Mouse (Mus musculus): Measurements from ENCODE around the gene Megf11. TPM values are rescaled to one million over a fixed set of nuclear protein-coding genes. Genes with fewer than 3 reads are reported as not detected.

Gene Megf11
- polyA plus RNA-seq, 1 experiment from 2014 or later = 0.37 TPM

- Histone ChIP-seq H3K36me3 (no peaks in the 10 kb centered on the region), H3K4me1 (replicated peaks) (peaks cover 13% of the 10 kb centered on the region)
Measured at GRCm38 (mm10) chr9:64607049-64607448, 221.6 kb downstream of the Megf11 start.

GRCm38 (mm10) chr9:64609546-64609945 lies 224.1 kb downstream of the Megf11 start:
- WGBS = 42% methylated on average over 3 of the region's 3 CpGs
- peaks cover 12% of the 10 kb centered on the region; the same call in 1 of the 2 replicates for H3K27me3 ChIP-seq (replicated peaks)
- H3K4me2 ChIP-seq = no peak overlapping the region
- H3K9me3 ChIP-seq (replicated peaks) = no peaks in the 10 kb centered on the region
- no peak overlapping the region for H3K27ac ChIP-seq (ENCODE audit: poor library complexity, severe bottlenecking)
- H3K4me1 ChIP-seq (replicated peaks) = peaks cover 17% of the 10 kb centered on the region
- H3K36me3 ChIP-seq = no peaks in the 10 kb centered on the region
- no peak overlapping the region for H3K9ac ChIP-seq
- no peak overlapping the region for H3K4me3 ChIP-seq
- no peak for ATAC-seq (ENCODE audit: insufficient number of reproducible peaks, low FRiP score)

More at GRCm38 (mm10) chr9:64607049-64607448, 221.6 kb downstream of the Megf11 start:
- H3K27ac ChIP-seq (ENCODE audit: poor library complexity, severe bottlenecking) = no peak overlapping the region
- no peak overlapping the region for H3K4me3 ChIP-seq
- peaks cover 8% of the 10 kb centered on the region; the same call in 1 of the 2 replicates for H3K27me3 ChIP-seq (replicated peaks)
- no peak overlapping the region for H3K9ac ChIP-seq
- WGBS = 75% methylated on average over 1 of the region's 1 CpGs
- ATAC-seq (ENCODE audit: insufficient number of reproducible peaks, low FRiP score) = no peak
- no peak overlapping the region for H3K4me2 ChIP-seq
- no peaks in the 10 kb centered on the region for H3K9me3 ChIP-seq (replicated peaks)

GRCm38 (mm10) chr9:64612121-64612983 lies 226.9 kb downstream of the Megf11 start:
- Histone ChIP-seq H3K27me3 (replicated peaks) (peaks cover 12% of the 10 kb centered on the region; the same call in 1 of the 2 replicates), H3K4me3 (no peak overlapping the region), H3K36me3 (no peaks in the 10 kb centered on the region), H3K9ac (no peak overlapping the region), H3K9me3 (replicated peaks) (no peaks in the 10 kb centered on the region), H3K27ac (ENCODE audit: poor library complexity, severe bottlenecking) (no peak overlapping the region), H3K4me1 (replicated peaks) (0 out of 2 replicates have a peak, but pooled peaks cover 3% of the 10 kb centered on the region), H3K4me2 (no peak overlapping the region)
- no peak for ATAC-seq (ENCODE audit: insufficient number of reproducible peaks, low FRiP score)
- 18% methylated on average over 7 of the region's 7 CpGs for WGBS

GRCm38 (mm10) chr9:64612984-64613649 lies 227.7 kb downstream of the Megf11 start:
- no peak overlapping the region for H3K4me2 ChIP-seq
- 50% methylated on average over 7 of the region's 7 CpGs for WGBS

DNA sequence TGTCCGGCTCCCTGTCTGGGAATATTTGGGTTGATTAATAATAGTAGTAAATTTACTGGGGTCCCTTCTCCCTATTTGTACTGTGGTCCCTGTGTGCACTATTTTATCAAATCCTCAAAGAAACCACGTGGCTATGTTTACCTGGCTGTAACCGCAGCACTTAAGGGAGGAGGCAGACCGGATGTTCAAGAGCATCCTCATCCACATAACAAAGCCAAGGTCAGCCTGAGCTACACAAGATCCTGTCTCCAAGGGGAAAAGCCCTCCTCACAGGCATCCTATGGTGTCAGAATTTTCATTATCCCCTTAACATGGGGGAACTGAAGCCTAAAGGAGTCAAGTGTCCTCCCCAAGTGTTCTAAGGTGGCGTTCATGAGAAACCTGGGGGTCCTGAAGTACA lies 232.0 kb downstream of the Megf11 start:
- H3K9me3 ChIP-seq (replicated peaks) = no peaks in the 10 kb centered on the region
- no peaks in the 10 kb centered on the region for H3K36me3 ChIP-seq
- 0 out of 2 replicates have a peak, but pooled peaks cover 2% of the 10 kb centered on the region for H3K4me1 ChIP-seq (replicated peaks)
- no peak overlapping the region for H3K9ac ChIP-seq
- 59% methylated on average over 5 of the region's 5 CpGs for WGBS
- H3K4me2 ChIP-seq = no peak overlapping the region
- 0 out of 2 replicates have a peak, but pooled peaks cover 4% of the 10 kb centered on the region for H3K27me3 ChIP-seq (replicated peaks)
- no peak overlapping the region for H3K4me3 ChIP-seq
- no peak overlapping the region for H3K27ac ChIP-seq (ENCODE audit: poor library complexity, severe bottlenecking)
- no peak for ATAC-seq (ENCODE audit: insufficient number of reproducible peaks, low FRiP score)

More at GRCm38 (mm10) chr9:64612984-64613649, 227.7 kb downstream of the Megf11 start:
- no peak overlapping the region for H3K27ac ChIP-seq (ENCODE audit: poor library complexity, severe bottlenecking)
- peaks cover 12% of the 10 kb centered on the region; the same call in 1 of the 2 replicates for H3K27me3 ChIP-seq (replicated peaks)
- no peak overlapping the region for H3K4me3 ChIP-seq
- no peaks in the 10 kb centered on the region for H3K9me3 ChIP-seq (replicated peaks)
- no peak overlapping the region for H3K9ac ChIP-seq
- H3K4me1 ChIP-seq (replicated peaks) = 0 out of 2 replicates have a peak, but pooled peaks cover 3% of the 10 kb centered on the region
- no peaks in the 10 kb centered on the region for H3K36me3 ChIP-seq
- no peak for ATAC-seq (ENCODE audit: insufficient number of reproducible peaks, low FRiP score)

GRCm38 (mm10) chr9:64618433-64618832 lies 233.0 kb downstream of the Megf11 start:
- Histone ChIP-seq H3K4me3 (no peak overlapping the region), H3K27me3 (replicated peaks) (0 out of 2 replicates have a peak, but pooled peaks cover 4% of the 10 kb centered on the region), H3K9me3 (replicated peaks) (no peaks in the 10 kb centered on the region), H3K4me1 (replicated peaks) (no peaks in the 10 kb centered on the region), H3K4me2 (no peak overlapping the region), H3K36me3 (no peaks in the 10 kb centered on the region), H3K27ac (ENCODE audit: poor library complexity, severe bottlenecking) (no peak overlapping the region), H3K9ac (no peak overlapping the region)
- whole genome bisulfite sequencing = 67% methylated on average over 3 of the region's 3 CpGs
- no peak for ATAC-seq (ENCODE audit: insufficient number of reproducible peaks, low FRiP score)

DNA sequence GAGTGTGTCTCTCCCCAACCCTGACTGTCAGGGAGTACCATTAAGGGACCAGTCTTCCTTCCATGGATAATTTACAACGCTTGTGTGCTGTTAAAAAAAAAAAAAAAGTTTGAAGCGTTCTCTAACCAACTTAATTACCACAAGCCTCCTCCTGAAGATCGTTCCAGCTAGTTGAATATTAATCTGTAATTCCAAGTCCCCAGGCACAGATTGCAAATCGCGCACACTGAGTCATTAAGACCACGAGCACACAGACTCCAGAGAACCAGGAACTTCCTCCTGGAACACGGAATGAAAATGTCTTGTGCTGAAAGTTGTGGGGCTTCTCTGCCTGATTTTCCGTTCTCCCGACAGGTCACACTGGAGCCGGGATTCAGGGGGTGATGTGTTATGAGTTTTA lies 234.0 kb downstream of the Megf11 start:
- H3K4me1 ChIP-seq (replicated peaks) = no peaks in the 10 kb centered on the region
- no peak overlapping the region for H3K4me2 ChIP-seq
- ATAC-seq (ENCODE audit: insufficient number of reproducible peaks, low FRiP score) = no peak
- no peaks in the 10 kb centered on the region for H3K9me3 ChIP-seq (replicated peaks)
- 0 out of 2 replicates have a peak, but pooled peaks cover 4% of the 10 kb centered on the region for H3K27me3 ChIP-seq (replicated peaks)
- H3K4me3 ChIP-seq = no peak overlapping the region
- H3K36me3 ChIP-seq = no peaks in the 10 kb centered on the region
- H3K27ac ChIP-seq (ENCODE audit: poor library complexity, severe bottlenecking) = no peak overlapping the region
- no peak overlapping the region for H3K9ac ChIP-seq
- WGBS = 77% methylated on average over 10 of the region's 10 CpGs

DNA sequence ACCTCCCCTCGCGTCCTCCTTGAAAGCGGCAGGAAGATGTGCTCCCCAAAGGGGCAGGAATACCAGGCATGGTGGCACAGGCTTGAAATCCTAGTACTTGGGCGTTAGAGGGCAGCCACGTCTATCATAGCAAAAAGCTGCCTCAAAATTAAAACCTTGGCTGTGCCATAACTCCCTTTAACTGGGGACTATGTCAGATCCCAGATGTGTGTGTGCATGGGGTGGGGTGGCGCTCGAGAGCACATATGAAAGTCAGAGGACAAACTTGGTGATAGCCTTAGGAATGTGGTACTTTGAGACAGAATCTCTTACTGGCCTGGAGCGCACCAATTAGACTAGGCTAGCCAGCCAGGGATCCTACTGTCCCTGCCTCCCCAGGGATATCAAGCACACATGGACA lies 235.2 kb downstream of the Megf11 start:
- Histone ChIP-seq H3K9me3 (replicated peaks) (no peaks in the 10 kb centered on the region), H3K36me3 (no peaks in the 10 kb centered on the region), H3K27me3 (replicated peaks) (0 out of 2 replicates have a peak, but pooled peaks cover 4% of the 10 kb centered on the region), H3K27ac (ENCODE audit: poor library complexity, severe bottlenecking) (no peak overlapping the region), H3K9ac (no peak overlapping the region), H3K4me2 (no peak overlapping the region), H3K4me3 (no peak overlapping the region), H3K4me1 (replicated peaks) (no peaks in the 10 kb centered on the region)
- ATAC-seq (ENCODE audit: insufficient number of reproducible peaks, low FRiP score) = no peak
- WGBS = 69% methylated on average over 8 of the region's 8 CpGs

DNA sequence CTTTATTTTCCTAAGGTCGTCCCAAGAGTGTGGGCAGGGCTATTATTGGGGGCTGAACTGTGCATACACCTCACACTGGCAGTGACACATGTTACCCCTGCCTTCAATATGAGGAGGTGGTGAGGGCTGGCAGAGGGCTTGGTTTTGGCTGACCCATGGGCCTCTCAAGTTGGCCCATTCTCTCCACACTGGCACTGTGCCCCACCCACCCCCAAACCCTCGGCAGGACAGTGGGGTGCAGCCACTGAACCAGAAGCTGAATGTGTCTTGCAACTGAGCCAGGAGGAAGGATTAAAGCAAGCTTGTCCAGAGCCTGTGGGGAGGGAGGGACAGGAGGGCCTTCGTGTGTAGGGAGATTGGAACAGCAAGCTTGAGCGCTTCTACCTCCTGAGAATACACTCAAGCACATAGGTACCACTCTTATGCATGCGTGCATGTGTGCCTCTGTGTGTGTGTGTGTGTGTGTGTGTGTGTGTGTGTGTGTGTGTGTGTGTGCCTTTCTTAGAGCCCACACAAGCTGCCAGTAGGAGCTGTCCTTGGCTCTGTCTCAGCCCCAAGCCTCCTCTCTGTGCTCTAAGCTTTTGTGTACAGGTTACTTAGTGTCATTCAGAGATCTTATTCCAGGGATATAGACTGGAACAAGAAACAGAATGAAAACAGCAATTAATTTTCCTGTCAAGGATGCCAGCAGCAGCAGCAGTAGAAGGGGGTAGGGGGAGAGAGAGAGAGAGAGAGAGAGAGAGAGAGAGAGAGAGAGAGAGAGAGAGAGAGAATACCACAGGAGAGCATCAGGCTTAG lies 236.3 kb downstream of the Megf11 start:
- no peaks in the 10 kb centered on the region for H3K9me3 ChIP-seq (replicated peaks)
- 0 out of 2 replicates have a peak, but pooled peaks cover 4% of the 10 kb centered on the region for H3K27me3 ChIP-seq (replicated peaks)
- 54% methylated on average over 5 of the region's 5 CpGs for WGBS
- no peak overlapping the region for H3K27ac ChIP-seq (ENCODE audit: poor library complexity, severe bottlenecking)
- no peak overlapping the region for H3K4me3 ChIP-seq
- no peak for ATAC-seq (ENCODE audit: insufficient number of reproducible peaks, low FRiP score)
- no peaks in the 10 kb centered on the region for H3K4me1 ChIP-seq (replicated peaks)
- H3K36me3 ChIP-seq = no peaks in the 10 kb centered on the region
- no peak overlapping the region for H3K4me2 ChIP-seq
- no peak overlapping the region for H3K9ac ChIP-seq

DNA sequence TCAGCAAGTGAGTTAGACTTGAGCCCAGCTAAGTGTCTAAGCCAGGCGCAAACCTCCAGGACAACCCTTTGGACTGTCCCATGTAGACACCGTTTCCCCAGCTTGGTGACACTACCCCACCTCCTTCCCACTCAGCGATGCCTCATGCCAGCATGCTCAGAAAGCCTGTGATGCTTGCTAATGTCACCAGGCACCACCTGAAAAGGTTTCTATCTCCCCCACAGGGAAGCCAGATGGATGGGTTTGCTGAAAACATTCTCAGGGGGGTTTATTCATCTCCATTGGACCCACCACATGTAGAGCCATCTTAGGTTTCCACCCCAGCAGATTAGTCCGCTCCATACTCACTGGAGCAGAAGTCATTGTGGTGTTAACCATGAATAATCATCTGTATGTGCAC lies 237.9 kb downstream of the Megf11 start:
- H3K9me3 ChIP-seq (replicated peaks) = no peaks in the 10 kb centered on the region
- H3K4me3 ChIP-seq = no peak overlapping the region
- no peak overlapping the region for H3K9ac ChIP-seq
- H3K27ac ChIP-seq (ENCODE audit: poor library complexity, severe bottlenecking) = no peak overlapping the region
- no peaks in the 10 kb centered on the region for H3K36me3 ChIP-seq
- H3K4me1 ChIP-seq (replicated peaks) = no peaks in the 10 kb centered on the region
- H3K4me2 ChIP-seq = no peak overlapping the region
- WGBS = 84% methylated on average over 4 of the region's 4 CpGs
- H3K27me3 ChIP-seq (replicated peaks) = 0 out of 2 replicates have a peak, but pooled peaks cover 3% of the 10 kb centered on the region
- ATAC-seq (ENCODE audit: insufficient number of reproducible peaks, low FRiP score) = no peak
